Mouse (Mus musculus) stomach, postnatal 0 days (tissue): ENCODE data around the gene Pcolce2.

ENCODE experiments used
- CTCF ChIP-seq: IDR thresholded peaks from 2 replicates; pipeline ENCODE4 v1.5.1; 2016; ENCODE audit warnings: antibody characterized with exemption, low read depth, mild to moderate bottlenecking, moderate library complexity
- EP300 ChIP-seq: optimal IDR thresholded peaks from 2 replicates; pipeline ENCODE3; 2016; ENCODE audit warnings: antibody characterized with exemption

DNA sequence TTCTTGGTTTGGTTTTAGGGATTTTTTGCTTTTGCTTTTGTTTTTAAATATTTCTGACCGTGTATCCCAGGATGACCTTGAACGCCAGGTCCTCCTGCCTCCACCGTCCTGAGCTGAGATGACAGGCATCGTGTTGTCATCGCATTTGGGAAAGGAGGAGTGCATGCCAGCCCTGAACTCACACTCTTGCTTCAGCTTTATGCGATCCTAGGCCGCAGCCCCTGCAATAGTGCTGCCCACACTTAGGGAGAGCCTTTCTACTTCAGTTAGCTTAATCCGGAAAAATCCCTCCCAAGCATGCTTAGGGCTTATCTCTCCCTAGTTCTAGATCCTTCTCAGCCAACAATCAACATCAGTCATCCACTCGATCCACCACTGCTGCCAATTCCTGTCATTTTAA is 34.1 kb upstream of the Pcolce2 start:
- TF ChIP-seq CTCF, result no peak
- TF ChIP-seq EP300, result no peak
